Mouse (Mus musculus) hindbrain, embryonic 15.5 days (tissue): Measurements from ENCODE around the gene Rtn4rl2. TPM values are rescaled to one million over a fixed set of nuclear protein-coding genes. Genes with fewer than 3 reads are reported as not detected.

Experiments used
- microRNA-seq: library from miRNA; unstranded; fragments of <30 nt; microRNA quantifications from one replicate; pipeline ENCODE4, GENCODE M21; 2016
- polyA plus RNA-seq: library from polyadenylated mRNA; unstranded; fragments of >200 nt; fragmentation: Nextera tagmentation; extraction: Ambion mirVana; gene quantifications from 2 replicates; pipeline ENCODE4 v1.2.1, GENCODE M21; 2015

Gene Rtn4rl2
- polyA plus RNA-seq, 1 experiment from 2014 or later: 6.2 TPM

Small RNA genes within 50 kb of the gene (microRNA-seq; reads per million reads assigned to microRNA genes)
- not detected for gene Gm24332

Other genes with a start within 250 kb of the Rtn4rl2 start
- gene Ctnnd1, start 235.9 kb downstream of the Rtn4rl2 start, polyA plus RNA-seq: 32.6 and 32.7 TPM in 2 replicates
- gene Btbd18, start 227.6 kb downstream of the Rtn4rl2 start, polyA plus RNA-seq: 0.10 and 0.35 TPM in 2 replicates
- gene Selenoh, start 215.9 kb downstream of the Rtn4rl2 start, polyA plus RNA-seq: 195 and 212 TPM in 2 replicates
- gene Gm28635, start 208.7 kb downstream of the Rtn4rl2 start, polyA plus RNA-seq: not detected in 2 replicates
- 53.4 and 53.6 TPM in 2 replicates for gene Med19, start 208.3 kb downstream of the Rtn4rl2 start, polyA plus RNA-seq
- 293 and 294 TPM in 2 replicates for gene Tmx2, start 207.6 kb downstream of the Rtn4rl2 start, polyA plus RNA-seq
- gene Zdhhc5, start 171.5 kb downstream of the Rtn4rl2 start, polyA plus RNA-seq: 18.3 and 19.0 TPM in 2 replicates
- gene Clp1, start 159.4 kb downstream of the Rtn4rl2 start, polyA plus RNA-seq: 20.7 and 22.4 TPM in 2 replicates
- gene Ypel4, start 152.7 kb downstream of the Rtn4rl2 start, polyA plus RNA-seq: 18.9 and 19.8 TPM in 2 replicates
- 5.1 and 5.9 TPM in 2 replicates for gene Gm19426, start 143.1 kb downstream of the Rtn4rl2 start, polyA plus RNA-seq
- 39.5 and 47.3 TPM in 2 replicates for gene Serping1, start 111.3 kb downstream of the Rtn4rl2 start, polyA plus RNA-seq
- gene Ube2l6, start 87.9 kb downstream of the Rtn4rl2 start, polyA plus RNA-seq: 23.2 and 26.7 TPM in 2 replicates
- gene Smtnl1, start 64.1 kb downstream of the Rtn4rl2 start, polyA plus RNA-seq: not detected in 2 replicates
- gene Timm10, start 59.7 kb downstream of the Rtn4rl2 start, polyA plus RNA-seq: 73.4 and 75.2 TPM in 2 replicates
- gene Slc43a1, start 47.9 kb downstream of the Rtn4rl2 start, polyA plus RNA-seq: 2.3 and 2.4 TPM in 2 replicates
- gene Slc43a3, start 49.9 kb upstream of the Rtn4rl2 start, polyA plus RNA-seq: 5.2 and 5.3 TPM in 2 replicates
- 0.18 TPM in 1 of 2 replicates, not detected in the other for gene Prg2, start 93.8 kb upstream of the Rtn4rl2 start, polyA plus RNA-seq
- gene Prg3, start 101.5 kb upstream of the Rtn4rl2 start, polyA plus RNA-seq: not detected in 2 replicates
- gene Ssrp1, start 150.5 kb upstream of the Rtn4rl2 start, polyA plus RNA-seq: 166 and 171 TPM in 2 replicates
- gene P2rx3, start 150.8 kb upstream of the Rtn4rl2 start, polyA plus RNA-seq: 7.3 and 14.2 TPM in 2 replicates
- 24.4 and 24.8 TPM in 2 replicates for gene Tnks1bp1, start 161.3 kb upstream of the Rtn4rl2 start, polyA plus RNA-seq
- 30.5 and 31.6 TPM in 2 replicates for gene Aplnr, start 249.5 kb upstream of the Rtn4rl2 start, polyA plus RNA-seq